Mouse (Mus musculus) myocyte (in vitro differentiated cells): Measurements from ENCODE around the gene Hsd17b14.

Source experiments
- CEBPB ChIP-seq: IDR thresholded peaks from 2 replicates; pipeline ENCODE4 v1.6.1; 2011; ENCODE audit warnings: mild to moderate bottlenecking, moderate library complexity; ENCODE audit not compliant: poor library complexity, insufficient read depth, severe bottlenecking
- E2F4 ChIP-seq: IDR thresholded peaks from one replicate; pipeline ENCODE4 v1.6.1; 2011; ENCODE audit warnings: mild to moderate bottlenecking, control low read depth, moderate library complexity; ENCODE audit not compliant: insufficient read depth
- MAX ChIP-seq: IDR thresholded peaks from one replicate; pipeline ENCODE4 v1.6.1; 2011; ENCODE audit warnings: low read depth, mild to moderate bottlenecking, control low read depth
- MYOD1 ChIP-seq, 3 experiments: IDR thresholded peaks; one replicate each; pipeline ENCODE4 v1.6.1; 2011; ENCODE audit warnings: control low read depth in 2 of 3, low read depth in 2 of 3, mild to moderate bottlenecking in 2 of 3, moderate library complexity in 1 of 3; ENCODE audit not compliant: insufficient read length in 2 of 3, control insufficient read depth in 1 of 3
- MYOG ChIP-seq, 3 experiments: IDR thresholded peaks; one replicate each; pipeline ENCODE4 v1.6.1; 2011; ENCODE audit warnings: control low read depth in 2 of 3, low read depth in 2 of 3, mild to moderate bottlenecking in 2 of 3; ENCODE audit not compliant: insufficient read length in 2 of 3, control insufficient read depth in 1 of 3, insufficient read depth in 1 of 3
- POLR2A ChIP-seq: IDR thresholded peaks from one replicate; pipeline ENCODE4 v1.6.1; 2011; ENCODE audit warnings: low read depth, mild to moderate bottlenecking, control low read depth, moderate library complexity; ENCODE audit not compliant: insufficient read length
- POLR2AphosphoS2 ChIP-seq: IDR thresholded peaks from one replicate; pipeline ENCODE4 v1.6.1; 2011; ENCODE audit warnings: low read depth, control low read depth; ENCODE audit not compliant: insufficient read length
- REST ChIP-seq: IDR thresholded peaks from one replicate; pipeline ENCODE4 v1.6.1; 2011; ENCODE audit warnings: mild to moderate bottlenecking, control low read depth, moderate library complexity; ENCODE audit not compliant: insufficient read depth, insufficient read length
- TCF12 ChIP-seq: IDR thresholded peaks from one replicate; pipeline ENCODE4 v1.6.1; 2011; ENCODE audit warnings: mild to moderate bottlenecking, control low read depth; ENCODE audit not compliant: poor library complexity, insufficient read depth, severe bottlenecking
- TCF3 ChIP-seq: IDR thresholded peaks from one replicate; pipeline ENCODE4 v1.6.1; 2011; ENCODE audit warnings: low read depth, control low read depth; ENCODE audit not compliant: insufficient read length
- USF1 ChIP-seq: IDR thresholded peaks from one replicate; pipeline ENCODE4 v1.6.1; 2011; ENCODE audit warnings: low read depth, mild to moderate bottlenecking, control low read depth, moderate library complexity

DNA sequence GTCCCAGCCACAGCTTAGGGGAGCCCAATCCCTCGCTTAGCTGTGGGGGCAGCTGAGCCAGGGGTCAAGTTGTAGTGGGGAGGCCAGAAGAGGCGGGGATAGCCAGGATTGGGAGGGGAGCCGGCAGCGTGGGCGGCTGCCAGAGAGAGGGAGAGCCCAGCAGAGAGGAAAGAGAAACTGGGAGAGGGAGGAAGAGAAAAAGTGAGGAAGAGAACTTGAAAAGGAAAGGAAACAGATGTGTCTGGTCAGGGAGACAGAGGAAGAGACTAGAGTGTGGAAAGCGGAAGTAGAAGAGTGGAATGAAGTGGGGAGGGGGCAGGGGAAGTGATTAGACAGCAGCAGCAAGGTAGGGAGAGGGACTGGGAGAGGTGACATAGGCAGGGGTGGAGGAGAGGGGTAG, 25.2 kb upstream of the Hsd17b14 start:
- TF ChIP-seq USF1: no peak
- TF ChIP-seq MAX: no peak
- no peak for TF ChIP-seq POLR2A
- TF ChIP-seq TCF12: no peak
- TF ChIP-seq MYOG (IDR thresholded peaks at IDR 0.05; ENCODE audit: control insufficient read depth in 1 of 3, insufficient read depth in 1 of 3, insufficient read length in 2 of 3, low read depth in 2 of 3): no peak
- no peak for TF ChIP-seq MYOD1 (IDR thresholded peaks at IDR 0.05; ENCODE audit: control insufficient read depth in 1 of 3, insufficient read length in 2 of 3, low read depth in 2 of 3)
- TF ChIP-seq E2F4: no peak
- TF ChIP-seq REST: no peak
- no peak for TF ChIP-seq POLR2AphosphoS2
- no peak for TF ChIP-seq CEBPB
- no peak for TF ChIP-seq TCF3
